Mouse (Mus musculus) E14TG2a.4 (cell line): Measurements from ENCODE around the gene Tedc1.

Experiments
- H3K27me3 ChIP-seq: 2 replicates; pipeline ENCODE4 v1.6.1; 2014; ENCODE audit warnings: low read length, control low read depth; ENCODE audit not compliant: insufficient read depth
- H3K36me3 ChIP-seq: 2 replicates; pipeline ENCODE4 v1.6.1; 2014; ENCODE audit warnings: low read length, control low read depth; ENCODE audit not compliant: insufficient read depth
- H3K4me1 ChIP-seq: replicated peaks from 2 replicates; pipeline ENCODE4 v1.6.1; 2014; ENCODE audit warnings: low read depth, low read length, control low read depth
- H3K4me3 ChIP-seq: replicated peaks from 2 replicates; pipeline ENCODE4 v1.5.1; 2014; ENCODE audit warnings: mild to moderate bottlenecking, low read length
- H3K9me3 ChIP-seq: 2 replicates; pipeline ENCODE4 v1.6.1; 2014; ENCODE audit warnings: low read length, control low read depth
- CTCF ChIP-seq: conservative IDR thresholded peaks from 2 replicates; pipeline ENCODE4 v1.5.1; 2014; ENCODE audit warnings: low read length
- NANOG ChIP-seq: IDR thresholded peaks from 2 replicates; pipeline ENCODE4 v1.6.1; 2014; ENCODE audit warnings: borderline replicate concordance, low read length, mixed read lengths
- POU5F1 ChIP-seq: IDR thresholded peaks from 2 replicates; pipeline ENCODE4 v1.6.1; 2014; ENCODE audit warnings: low read length, borderline replicate concordance

The Tedc1 gene

GRCm38 (mm10) chr12:113137260-113138213, 18.7 kb upstream of the Tedc1 start:
- Histone ChIP-seq H3K9me3 (no peaks in the 10 kb centered on the region), H3K4me1 (peaks cover 67% of the 10 kb centered on the region), H3K4me3 (no peak overlapping the region), H3K27me3 (peaks cover 21% of the 10 kb centered on the region), H3K36me3 (peaks cover 71% of the 10 kb centered on the region)
- no peak for TF ChIP-seq POU5F1

- H3K36me3 ChIP-seq, result peaks cover 65% of the 10 kb centered on the region
- H3K4me1 ChIP-seq, result peaks cover 67% of the 10 kb centered on the region
- peaks cover 24% of the 10 kb centered on the region for H3K27me3 ChIP-seq
- no peak for TF ChIP-seq NANOG
- no peak for TF ChIP-seq CTCF
- no peak for TF ChIP-seq POU5F1
- no peaks in the 10 kb centered on the region for H3K9me3 ChIP-seq
- H3K4me3 ChIP-seq, result no peak overlapping the region
Observed at GRCm38 (mm10) chr12:113138291-113138690, 17.9 kb upstream of the Tedc1 start.

DNA sequence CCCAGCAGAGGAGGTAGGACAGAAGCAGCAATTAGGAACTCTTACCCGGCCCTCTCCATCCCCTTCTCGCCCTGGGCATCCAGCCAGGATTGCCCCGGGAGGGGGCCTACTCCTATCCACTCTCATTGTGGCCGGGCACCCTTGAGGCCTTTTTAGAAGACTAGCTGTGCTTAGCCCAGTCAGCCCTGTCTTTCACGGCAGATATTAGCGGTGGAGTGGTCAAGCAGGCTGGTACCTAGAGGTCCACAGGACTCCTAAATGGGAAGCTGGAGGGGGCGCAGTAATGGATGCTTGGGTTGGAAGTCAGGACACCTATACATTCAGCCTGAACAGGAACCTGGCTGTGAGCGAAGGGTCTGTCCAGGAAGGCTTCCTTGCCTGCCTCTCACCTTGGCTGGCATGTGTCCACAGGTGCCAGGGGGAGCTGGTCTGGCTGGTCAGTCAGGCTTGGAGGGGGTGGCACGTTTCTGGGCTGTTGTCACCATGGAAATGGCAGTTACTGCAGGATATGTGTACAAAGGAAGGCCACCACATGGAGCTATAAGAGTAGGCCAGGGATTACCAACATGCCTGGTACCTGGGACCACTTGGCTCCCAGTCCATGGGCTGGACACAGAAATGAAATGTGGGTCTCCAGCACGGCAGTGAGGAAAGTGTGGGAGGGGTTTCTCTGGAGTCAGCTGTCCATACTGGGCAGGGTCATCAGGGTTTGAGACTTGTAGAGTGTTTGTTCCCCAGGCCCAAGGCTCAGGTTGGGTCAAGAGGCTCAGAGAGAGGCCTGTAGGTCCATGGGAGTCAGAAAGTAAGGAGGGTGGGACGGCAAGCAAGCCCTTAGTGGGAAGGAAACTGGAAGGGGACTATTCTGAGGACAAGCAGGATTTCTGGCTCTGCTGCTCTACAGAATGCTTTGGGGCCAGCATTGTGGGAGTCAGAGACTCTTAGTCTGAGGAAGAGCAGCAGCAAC, 17.0 kb upstream of the Tedc1 start:
- peaks cover 65% of the 10 kb centered on the region for H3K36me3 ChIP-seq
- TF ChIP-seq NANOG, result no peak
- TF ChIP-seq CTCF, result no peak
- no peak for TF ChIP-seq POU5F1
- peaks cover 75% of the 10 kb centered on the region for H3K4me1 ChIP-seq
- H3K27me3 ChIP-seq, result peaks cover 24% of the 10 kb centered on the region
- H3K4me3 ChIP-seq, result peak overlapping the region; percentile 90
- no peaks in the 10 kb centered on the region for H3K9me3 ChIP-seq

DNA sequence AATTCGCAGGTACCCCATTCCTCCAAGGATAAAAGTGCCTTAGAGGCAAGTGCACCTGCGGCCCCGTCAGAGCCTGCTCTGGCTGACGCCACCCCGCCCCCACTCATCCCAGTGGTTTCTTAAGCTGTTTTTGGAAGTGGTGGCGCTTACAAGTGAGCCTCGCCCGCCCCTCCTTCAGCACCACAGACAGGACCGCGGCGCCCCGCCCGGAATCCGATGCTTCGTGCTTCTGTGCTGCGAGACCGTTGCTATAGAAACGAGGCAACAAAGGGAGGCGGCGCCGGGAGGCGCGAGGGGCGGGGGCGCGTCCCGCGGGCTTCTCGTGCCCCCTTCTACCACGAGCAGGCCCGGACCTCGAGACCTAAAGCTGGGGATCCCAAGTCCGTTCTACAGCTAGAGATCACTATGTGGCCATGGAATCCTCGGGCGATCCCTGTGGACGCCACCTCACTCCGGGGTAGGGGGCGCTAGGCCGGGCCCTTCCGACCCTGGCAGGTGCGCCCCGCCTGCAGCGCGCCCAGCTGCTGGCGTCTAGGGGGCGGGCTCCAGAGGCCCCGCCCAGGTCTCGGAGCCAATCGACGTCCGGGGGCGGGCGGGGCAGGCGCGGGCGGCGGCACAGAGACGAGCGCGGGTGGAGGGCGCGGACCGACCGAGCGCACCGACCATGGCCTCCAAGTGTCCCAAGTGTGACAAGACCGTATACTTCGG, 16.2 kb upstream of the Tedc1 start, which contains the start of gene Crip2:
Gene Crip2 (plus strand): TSS at position 329 of the 708 bp plus-strand sequence.
- Histone ChIP-seq H3K4me1 (peaks cover 78% of the 10 kb centered on the region), H3K4me3 (peak within 1 kb of the TSS; percentile 90), H3K36me3 (peaks cover 65% of the 10 kb centered on the region), H3K27me3 (peaks cover 24% of the 10 kb centered on the region), H3K9me3 (no peaks in the 10 kb centered on the region)
- TF ChIP-seq NANOG (no peak), POU5F1 (no peak), CTCF (no peak)

- H3K36me3 ChIP-seq, result peaks cover 65% of the 10 kb centered on the region
- no peak for TF ChIP-seq POU5F1
- no peak for TF ChIP-seq NANOG
- no peak for TF ChIP-seq CTCF
- H3K9me3 ChIP-seq, result no peaks in the 10 kb centered on the region
- peaks cover 24% of the 10 kb centered on the region for H3K27me3 ChIP-seq
- peaks cover 77% of the 10 kb centered on the region for H3K4me1 ChIP-seq
- H3K4me3 ChIP-seq, result peak overlapping the region; percentile 90
Observed at GRCm38 (mm10) chr12:113140616-113141411, 15.4 kb upstream of the Tedc1 start.

DNA sequence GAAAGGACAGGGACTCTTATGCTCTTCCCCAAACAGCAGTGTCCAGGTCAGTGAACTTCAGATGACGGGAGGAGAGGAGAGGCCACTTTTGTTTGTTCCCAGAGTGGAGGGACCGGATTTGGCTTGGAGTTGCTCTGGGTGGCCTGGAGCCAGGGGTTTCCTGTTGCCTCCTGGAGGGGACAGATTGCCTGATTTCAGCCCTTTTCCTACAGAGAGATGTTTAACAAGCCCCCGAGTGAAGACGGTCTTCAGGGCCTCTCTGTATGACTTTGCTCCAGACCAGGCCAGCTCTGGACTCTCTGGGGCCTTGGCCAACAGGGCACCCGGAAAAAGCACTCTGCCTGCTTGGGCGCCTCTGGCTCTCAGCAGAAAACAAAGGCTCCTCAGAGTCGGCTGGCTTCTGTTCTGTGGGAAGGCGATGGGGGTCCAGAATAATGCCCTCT, 14.7 kb upstream of the Tedc1 start:
- Histone ChIP-seq H3K36me3 (peaks cover 59% of the 10 kb centered on the region), H3K27me3 (peaks cover 24% of the 10 kb centered on the region)
- TF ChIP-seq CTCF, result no peak
- TF ChIP-seq POU5F1, result no peak
- TF ChIP-seq NANOG, result no peak

GRCm38 (mm10) chr12:113142021-113142975, 13.9 kb upstream of the Tedc1 start:
- Histone ChIP-seq H3K4me1 (peaks cover 82% of the 10 kb centered on the region), H3K36me3 (peaks cover 51% of the 10 kb centered on the region), H3K4me3 (peak overlapping the region; percentile 90), H3K27me3 (peaks cover 28% of the 10 kb centered on the region), H3K9me3 (no peaks in the 10 kb centered on the region)
- no peak for TF ChIP-seq NANOG
- TF ChIP-seq CTCF, result no peak
- TF ChIP-seq POU5F1, result no peak

More for the DNA sequence above, 14.7 kb upstream of the Tedc1 start:
- Histone ChIP-seq H3K9me3 (no peaks in the 10 kb centered on the region), H3K4me3 (peak overlapping the region; percentile 90), H3K4me1 (peaks cover 77% of the 10 kb centered on the region)
